Mouse (Mus musculus) NIH3T3 (cell line): Measurements from ENCODE around the gene Med20.
"Not testable (repeated sequence)": the region's sequence is repeated elsewhere in the genome, so short reads cannot be mapped to it uniquely, and the experiment has no call there.

ENCODE experiments used
- DNase-seq: peaks from one replicate; pipeline ENCODE4 v3.0.0-alpha.2; 2012; ENCODE audit warnings: low read depth

Med20 gene

DNA sequence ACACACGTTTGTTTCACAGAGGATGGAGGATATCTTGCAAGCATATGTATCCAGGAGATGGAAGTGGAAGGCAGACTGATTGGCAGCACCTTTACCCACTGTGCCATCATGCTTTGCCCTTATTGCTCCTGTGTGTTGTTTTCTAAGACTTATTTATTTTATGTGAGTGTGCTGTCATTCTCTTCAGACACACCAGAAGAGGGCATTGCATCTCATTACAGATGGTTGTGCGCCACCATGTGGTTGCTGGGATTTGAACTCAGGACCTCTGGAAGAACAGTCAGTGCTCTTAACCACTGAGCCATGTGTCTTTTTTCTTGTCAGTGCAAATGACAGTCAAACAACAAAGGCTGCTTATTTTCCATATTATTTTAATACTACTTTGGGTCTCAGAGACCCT, 16.4 kb downstream of the Med20 start:
- no peak for DNase-seq

- peak; percentile 96 for DNase-seq
These were observed 17.7 kb downstream of the Med20 start for GRCm38 (mm10) chr17:47628851-47629676.

DNA sequence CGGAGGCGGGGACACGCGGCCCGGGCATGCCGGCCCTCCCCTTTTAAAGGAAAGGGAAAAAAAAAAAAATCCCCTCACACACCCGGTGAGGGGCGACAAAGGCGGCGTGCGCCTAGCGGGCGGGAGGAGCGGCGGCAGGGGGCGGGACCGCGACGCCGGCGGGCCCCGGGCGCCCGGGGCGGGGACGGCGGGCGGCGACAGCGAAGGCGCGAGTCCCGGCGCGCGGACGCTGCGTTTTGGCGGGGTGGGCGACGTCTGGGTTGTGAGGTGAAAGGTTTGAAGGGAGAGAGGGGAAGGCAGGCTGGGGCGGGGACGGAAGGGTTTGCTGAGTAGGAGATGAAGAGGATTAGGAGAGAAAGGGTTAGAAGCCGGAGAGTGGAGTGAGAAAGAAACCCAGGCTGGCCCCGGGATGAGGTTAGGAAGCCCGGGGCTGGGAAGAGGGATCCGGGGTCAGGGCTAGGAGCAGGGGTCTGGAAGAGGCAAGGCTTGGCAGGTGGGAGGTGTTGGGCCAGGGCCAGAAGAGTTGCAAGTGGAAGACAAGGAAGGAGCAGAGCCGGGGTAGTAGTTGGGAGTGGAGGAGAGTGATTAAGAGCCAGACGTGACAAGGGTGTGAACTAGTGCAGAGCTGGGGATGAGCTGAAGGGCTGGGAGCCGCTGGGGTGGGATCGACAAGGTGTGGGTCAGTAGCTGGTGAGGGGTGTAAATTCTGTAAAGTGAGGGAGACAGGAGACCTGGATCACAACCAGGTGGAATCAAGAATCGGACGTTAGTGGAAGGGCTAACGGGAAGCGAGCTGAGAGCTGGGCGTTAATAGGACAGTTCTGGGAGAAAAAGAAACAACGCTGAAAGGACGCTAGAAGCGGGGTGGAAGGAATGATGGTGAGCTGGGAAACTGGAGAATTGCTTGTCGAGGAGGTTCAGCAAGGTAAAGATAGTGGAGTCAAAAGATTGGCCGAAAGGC, 18.6 kb downstream of the Med20 start:
- DNase-seq: peak; percentile 35

DNA sequence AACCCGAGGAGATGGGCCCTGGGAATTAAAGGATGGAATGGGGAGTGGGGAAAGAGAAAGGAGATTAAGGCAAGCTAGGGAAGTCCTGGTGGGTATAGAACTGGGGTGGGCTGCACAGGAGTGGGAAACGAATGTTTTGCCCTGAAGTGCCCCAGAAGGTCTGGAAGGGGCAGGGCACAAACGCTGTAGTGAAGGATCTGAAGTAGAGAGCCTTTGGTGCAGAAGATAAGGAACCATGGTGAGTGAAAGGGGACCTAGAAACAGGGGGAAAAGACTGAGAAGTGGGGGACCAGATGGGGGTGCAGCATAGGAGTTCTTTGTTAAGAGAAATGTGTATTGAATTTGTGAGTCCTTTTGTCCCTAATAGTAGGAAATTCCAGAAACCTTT, 19.3 kb downstream of the Med20 start, which contains the start of gene Usp49:
TSS of gene Usp49 (plus strand) at position 13 of the 388 bp plus-strand sequence.
- DNase-seq: no peak

DNA sequence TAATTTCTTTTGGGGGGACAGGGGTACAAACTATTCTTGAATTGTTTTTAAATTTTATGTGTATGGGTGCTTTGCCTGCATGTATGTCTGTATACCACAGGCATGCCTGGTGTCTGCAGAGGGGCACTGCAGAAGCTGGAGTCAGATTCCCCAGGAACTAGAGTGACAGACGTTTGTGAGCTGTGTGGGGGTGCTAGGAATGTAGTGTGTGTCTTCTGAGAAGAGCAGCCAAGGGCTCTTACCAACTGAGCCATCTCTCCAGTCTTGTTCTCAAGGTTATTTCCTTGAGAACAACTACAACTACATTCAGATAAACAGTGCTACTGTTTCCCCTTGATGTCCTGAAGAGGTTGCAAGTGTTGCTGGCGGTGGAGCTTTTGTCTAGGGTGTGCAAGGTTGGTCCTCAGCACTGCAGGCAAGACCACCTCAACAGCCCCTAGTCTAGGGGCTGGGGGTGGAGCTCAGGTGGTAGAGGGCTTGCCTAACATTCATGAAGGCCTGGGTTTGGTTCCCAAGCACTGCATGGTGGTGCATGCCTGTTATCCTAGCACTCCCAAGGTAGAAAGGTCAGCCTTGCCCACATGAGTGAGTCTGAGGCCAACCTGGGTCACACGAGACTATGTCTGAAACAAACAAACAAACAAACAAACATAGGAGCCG, 20.9 kb downstream of the Med20 start:
- no peak for DNase-seq

GRCm38 (mm10) chr17:47633999-47634770, 22.8 kb downstream of the Med20 start:
- DNase-seq: no peak

DNA sequence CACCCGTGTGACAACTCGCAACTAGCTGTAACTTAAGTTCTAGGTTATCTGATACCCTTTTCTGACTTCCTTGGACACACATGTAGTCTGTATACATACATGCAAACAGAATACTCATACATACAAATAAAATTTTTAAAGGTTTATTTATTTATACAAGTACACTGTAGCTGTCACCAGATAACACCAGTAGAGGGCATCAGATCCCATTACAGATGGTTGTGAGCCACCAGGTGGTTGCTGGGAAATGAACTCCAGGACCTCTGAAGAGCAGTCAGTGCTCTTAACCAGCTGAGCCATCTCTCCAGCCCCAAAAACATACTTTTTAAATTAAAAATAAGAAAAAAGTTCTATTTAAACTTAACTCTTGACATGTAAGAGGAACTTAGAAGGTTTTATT, 31.6 kb downstream of the Med20 start:
- peak; percentile 50 for DNase-seq

DNA sequence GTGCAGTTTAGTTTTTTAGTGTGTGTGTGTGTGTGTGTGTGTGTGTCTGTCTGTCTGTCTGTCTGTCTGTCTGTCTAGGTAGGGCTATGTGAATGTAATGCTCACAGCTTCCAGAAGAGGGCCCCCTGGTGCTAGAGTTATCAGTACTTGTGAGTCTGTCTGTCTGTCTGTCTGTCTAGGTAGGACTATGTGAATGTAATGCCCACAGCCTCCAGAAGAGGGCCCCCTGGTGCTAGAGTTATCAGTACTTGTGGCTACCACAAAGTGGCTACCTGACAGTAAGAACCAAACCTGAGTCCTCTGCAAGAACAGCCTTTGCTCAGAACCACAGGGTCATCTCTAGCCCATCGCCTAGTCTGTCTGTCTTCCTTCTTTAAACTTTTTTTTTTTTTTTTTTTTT, 35.3 kb downstream of the Med20 start:
- DNase-seq: peak; percentile 76

GRCm38 (mm10) chr17:47648966-47649365, 37.6 kb downstream of the Med20 start:
- DNase-seq: no peak

- no peak for DNase-seq
These were observed 40.6 kb downstream of the Med20 start for GRCm38 (mm10) chr17:47651953-47652352.

GRCm38 (mm10) chr17:47654346-47654745, 43.0 kb downstream of the Med20 start:
- DNase-seq: not testable (repeated sequence)

DNA sequence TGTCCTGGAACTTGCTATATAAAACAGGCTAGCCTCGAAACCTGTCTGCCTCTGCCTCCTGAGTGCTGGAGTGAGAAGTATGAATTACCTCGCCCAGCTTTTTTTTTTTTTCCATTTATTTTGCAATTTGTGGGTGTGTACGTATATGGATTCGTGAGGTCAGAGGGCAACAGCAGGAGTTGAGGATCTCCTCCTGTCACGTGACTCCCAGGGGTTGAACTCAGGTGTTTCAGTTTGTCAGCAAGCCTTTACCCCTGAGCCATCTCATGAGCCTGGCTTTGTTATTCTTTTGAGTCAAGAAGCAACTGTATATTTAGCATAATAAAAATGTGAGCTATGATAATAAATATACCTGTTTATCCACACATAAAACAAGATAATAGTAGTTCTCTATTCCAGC, 44.3 kb downstream of the Med20 start:
- DNase-seq: no peak

GRCm38 (mm10) chr17:47657901-47658300, 46.5 kb downstream of the Med20 start:
- no peak for DNase-seq

- no peak for DNase-seq
These were observed 47.4 kb downstream of the Med20 start for GRCm38 (mm10) chr17:47658741-47659243.

DNA sequence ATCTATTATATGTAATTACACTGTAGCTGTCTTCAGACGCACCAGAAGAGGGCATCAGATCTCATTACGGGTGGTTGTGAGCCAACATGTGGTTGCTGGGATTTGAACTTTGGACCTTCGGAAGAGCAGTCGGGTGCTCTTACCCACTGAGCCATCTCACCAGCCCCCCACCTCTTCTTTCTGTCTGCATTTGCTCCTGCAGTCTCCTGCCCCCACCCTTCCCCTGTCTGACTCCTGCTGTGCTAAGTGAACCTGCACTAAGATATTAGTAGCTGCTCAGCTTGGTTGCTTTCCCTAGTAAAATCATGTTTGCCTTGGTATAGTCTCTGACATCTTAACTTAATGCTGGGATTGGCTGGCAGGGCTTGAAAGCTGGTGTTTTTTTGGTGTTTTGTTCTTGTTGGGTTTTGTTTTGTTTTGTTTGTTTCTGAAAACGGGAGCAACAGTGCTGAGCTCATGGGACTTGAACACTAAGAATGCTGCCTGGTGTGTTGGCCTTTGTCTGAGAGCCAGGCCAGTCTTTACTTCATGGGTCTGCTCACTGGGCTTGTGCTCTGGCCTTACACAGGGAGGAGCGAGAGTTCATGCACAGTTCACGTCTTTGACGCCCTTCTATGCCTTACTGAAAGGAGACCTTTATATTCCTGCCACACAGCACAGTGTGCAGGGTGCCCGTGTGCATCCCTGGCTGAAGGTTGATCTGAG, 51.8 kb downstream of the Med20 start:
- no peak for DNase-seq

GRCm38 (mm10) chr17:47664474-47664873, 53.1 kb downstream of the Med20 start:
- no peak for DNase-seq

- DNase-seq: no peak
These were observed 57.8 kb downstream of the Med20 start for GRCm38 (mm10) chr17:47669166-47669565.

DNA sequence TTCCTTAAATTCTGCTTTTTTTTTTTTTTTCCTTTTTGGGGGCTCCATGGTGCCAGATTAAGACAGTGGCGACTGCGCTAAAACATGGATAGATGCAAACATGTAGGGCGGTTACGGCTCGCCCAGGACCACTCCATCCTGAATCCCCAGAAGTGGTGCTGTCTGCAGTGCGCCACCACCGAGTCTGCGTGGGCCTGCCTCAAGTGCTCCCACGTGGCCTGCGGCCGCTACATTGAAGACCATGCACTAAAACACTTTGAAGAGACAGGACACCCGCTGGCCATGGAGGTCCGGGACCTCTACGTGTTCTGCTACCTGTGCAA, 60.6 kb downstream of the Med20 start:
- DNase-seq: no peak

DNA sequence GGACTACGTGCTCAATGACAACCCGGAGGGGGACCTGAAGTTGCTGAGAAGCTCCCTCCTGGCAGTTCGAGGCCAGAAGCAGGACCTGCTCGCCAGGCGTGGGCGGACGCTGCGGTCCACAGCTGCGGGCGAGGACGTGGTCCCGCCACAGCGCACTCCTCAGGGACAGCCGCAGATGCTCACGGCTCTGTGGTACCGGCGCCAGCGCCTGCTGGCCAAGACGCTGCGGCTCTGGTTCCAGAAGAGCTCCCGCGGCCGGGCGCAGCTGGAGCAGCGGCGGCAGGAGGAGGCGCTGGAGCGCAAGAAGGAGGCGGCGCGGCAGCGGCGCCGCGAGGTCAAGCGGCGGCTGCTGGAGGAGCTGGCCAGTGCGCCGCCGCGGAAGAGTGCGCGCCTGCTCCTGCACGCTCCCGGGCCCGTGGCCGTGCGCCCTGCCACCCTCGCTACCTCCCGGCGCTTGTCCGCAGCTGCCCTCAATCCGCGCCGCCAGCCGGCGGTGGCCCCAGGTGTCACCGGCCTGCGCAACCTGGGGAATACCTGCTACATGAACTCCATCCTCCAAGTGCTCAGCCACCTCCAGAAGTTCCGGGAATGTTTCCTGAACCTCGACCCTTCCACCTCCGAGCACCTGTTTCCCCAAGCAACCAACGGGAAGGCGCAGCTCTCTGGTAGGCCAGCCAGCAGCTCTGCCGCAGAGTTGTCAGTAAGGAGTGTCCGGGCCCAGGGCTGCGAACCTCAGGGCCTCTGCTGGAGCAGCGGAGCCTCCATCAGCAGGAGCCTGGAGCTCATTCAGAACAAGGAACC, 61.1 kb downstream of the Med20 start:
- no peak for DNase-seq
